Mouse (Mus musculus) C2C12 (cell line): ENCODE measurements around the gene Gm48551. TPM values are rescaled to one million over a fixed set of nuclear protein-coding genes. Genes with fewer than 3 reads are reported as not detected.

Source experiments
- H3K27me3 ChIP-seq: one replicate; pipeline ENCODE4 v1.6.1; 2011; ENCODE audit not compliant: control insufficient read depth, insufficient read depth, insufficient read length
- H3K36me3 ChIP-seq: one replicate; pipeline ENCODE4 v1.6.1; 2011; ENCODE audit not compliant: control insufficient read depth, insufficient read depth
- H3K4me3 ChIP-seq: one replicate; pipeline ENCODE4 v1.5.1; 2011; ENCODE audit warnings: mild to moderate bottlenecking, control low read depth; ENCODE audit not compliant: poor library complexity, insufficient read depth, severe bottlenecking
- H3K79me2 ChIP-seq: one replicate; pipeline ENCODE4 v1.6.1; 2011; ENCODE audit not compliant: control insufficient read depth, insufficient read depth
- H3K79me3 ChIP-seq: one replicate; pipeline ENCODE4 v1.6.1; 2011; ENCODE audit warnings: low read depth, control low read depth
- H3ac ChIP-seq: one replicate; pipeline ENCODE3; 2011; ENCODE audit warnings: low read depth; ENCODE audit not compliant: control insufficient read depth, insufficient read length
- CEBPB ChIP-seq: IDR thresholded peaks from one replicate; pipeline ENCODE4 v1.6.1; 2011; ENCODE audit warnings: low read depth, mild to moderate bottlenecking, control low read depth, moderate library complexity
- CTCF ChIP-seq: IDR thresholded peaks from one replicate; pipeline ENCODE4 v1.5.1; 2011; ENCODE audit not compliant: control insufficient read depth, insufficient read depth, insufficient read length
- FOSL1 ChIP-seq: IDR thresholded peaks from one replicate; pipeline ENCODE4 v1.8.0; 2011; ENCODE audit warnings: mild to moderate bottlenecking, low read length; ENCODE audit not compliant: poor library complexity, insufficient read depth, severe bottlenecking
- MAX ChIP-seq: IDR thresholded peaks from one replicate; pipeline ENCODE4 v1.6.1; 2011; ENCODE audit warnings: mild to moderate bottlenecking, control low read depth
- MYOD1 ChIP-seq: IDR thresholded peaks from one replicate; pipeline ENCODE4 v1.6.1; 2011; ENCODE audit warnings: low read depth; ENCODE audit not compliant: control insufficient read depth, insufficient read length
- MYOG ChIP-seq: IDR thresholded peaks from one replicate; pipeline ENCODE4 v1.6.1; 2011; ENCODE audit not compliant: control insufficient read depth, insufficient read length; ENCODE audit errors: extremely low read depth
- USF1 ChIP-seq: IDR thresholded peaks from one replicate; pipeline ENCODE4 v1.6.1; 2011; ENCODE audit warnings: low read depth, mild to moderate bottlenecking, control low read depth, moderate library complexity
- polyA plus RNA-seq: library from polyadenylated mRNA; unstranded; fragments of >200 nt; fragmentation: generic; extraction: Trizol; gene quantifications from one replicate; pipeline ENCODE4 v1.2.1, GENCODE M21; 2012; ENCODE audit warnings: missing spikeins

Gene Gm48551
- polyA plus RNA-seq, 1 experiment, result 1.7 TPM

DNA sequence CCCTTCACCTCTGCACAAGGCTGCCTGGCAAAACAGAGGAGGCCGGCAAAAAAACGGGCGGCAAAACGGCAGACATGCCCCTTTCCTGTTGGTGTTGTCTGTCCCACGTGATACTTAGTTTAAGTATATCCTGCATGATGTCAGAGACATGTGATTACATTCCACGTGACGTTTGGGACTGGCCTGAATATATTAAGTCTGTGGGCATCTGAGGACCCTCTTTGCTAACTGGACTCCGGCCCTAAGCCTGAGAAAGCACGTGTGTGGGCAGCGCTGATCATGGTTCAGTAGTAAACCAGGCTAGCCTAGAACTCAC, 16.9 kb downstream of the Gm48551 start:
- peaks cover 15% of the 10 kb centered on the region for H3K79me3 ChIP-seq
- H3K4me3 ChIP-seq, result no peak overlapping the region
- no peak for TF ChIP-seq FOSL1
- no peak for TF ChIP-seq MYOD1
- no peak for TF ChIP-seq MYOG
- peaks cover 92% of the 10 kb centered on the region for H3K36me3 ChIP-seq
- peaks cover 30% of the 10 kb centered on the region for H3K79me2 ChIP-seq
- no peaks in the 10 kb centered on the region for H3K27me3 ChIP-seq
- no peak overlapping the region for H3ac ChIP-seq

DNA sequence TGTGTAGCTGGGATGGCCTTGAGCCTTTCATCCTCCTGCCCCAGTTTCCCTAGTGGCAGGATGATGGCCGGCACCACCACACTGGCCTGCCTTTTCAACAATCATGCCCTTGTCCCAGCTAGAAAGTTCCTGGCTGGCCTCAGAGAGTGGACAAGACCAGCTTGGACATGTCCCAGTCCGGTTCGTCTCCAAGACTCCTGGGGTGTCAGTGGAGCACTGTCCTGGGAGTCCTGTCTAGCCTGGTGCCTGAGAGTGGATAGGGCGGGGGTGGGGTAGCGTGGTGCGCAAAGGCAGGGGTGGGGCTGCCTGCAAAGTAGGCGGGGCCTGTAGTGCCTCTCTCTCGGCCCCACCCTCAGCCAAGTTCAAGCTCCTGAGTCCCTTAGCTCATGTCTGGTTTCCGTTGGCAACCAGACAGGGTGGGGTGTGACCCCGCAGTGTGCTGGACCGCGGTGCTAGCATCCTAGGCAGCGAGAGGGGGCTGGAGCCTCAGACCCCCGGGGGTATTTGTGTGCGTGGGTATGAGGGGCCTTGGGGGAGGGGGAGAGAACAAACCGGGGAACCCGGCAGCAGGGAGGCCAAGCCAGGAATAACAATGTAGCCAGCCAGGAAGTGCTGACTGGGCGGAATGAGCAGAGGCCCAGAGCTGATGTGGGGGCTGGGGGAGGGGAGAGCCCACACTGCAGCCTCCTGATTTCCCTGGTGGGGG, 17.4 kb downstream of the Gm48551 start:
- Histone ChIP-seq H3K27me3 (no peaks in the 10 kb centered on the region), H3ac (no peak overlapping the region), H3K4me3 (no peak overlapping the region), H3K36me3 (peaks cover 94% of the 10 kb centered on the region), H3K79me2 (peaks cover 35% of the 10 kb centered on the region), H3K79me3 (peaks cover 15% of the 10 kb centered on the region)
- TF ChIP-seq FOSL1 (no peak), MAX (no peak), MYOD1 (no peak), USF1 (no peak), CTCF (no peak), MYOG (no peak), CEBPB (no peak)

DNA sequence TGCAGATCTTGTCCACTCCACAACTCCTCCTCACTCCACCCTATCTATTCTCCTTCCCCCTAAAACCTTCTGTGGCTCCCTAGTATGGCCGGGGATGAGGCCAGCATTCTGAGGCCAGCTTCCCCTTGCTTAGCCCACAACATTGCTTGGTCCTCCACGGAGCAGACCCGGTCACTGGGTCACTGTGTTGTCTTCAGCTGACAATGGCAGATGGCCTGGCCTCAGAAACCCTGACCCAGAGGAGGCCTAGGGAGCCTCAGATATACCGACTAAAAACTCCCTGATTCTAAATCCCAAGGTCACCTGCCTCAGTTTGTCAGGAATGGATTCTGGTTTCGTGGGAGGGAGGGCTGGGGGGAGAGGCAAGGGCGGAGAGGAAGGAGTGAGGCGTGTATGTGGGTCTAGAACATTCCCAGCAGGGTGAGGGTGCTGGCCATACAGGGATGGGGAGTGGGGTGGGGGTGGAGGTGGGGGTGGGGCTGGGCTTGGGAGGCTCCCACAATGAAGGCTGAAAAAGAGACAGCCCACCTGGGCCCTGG, 18.0 kb downstream of the Gm48551 start:
- no peak overlapping the region for H3K4me3 ChIP-seq
- H3ac ChIP-seq, result no peak overlapping the region
- no peak for TF ChIP-seq CEBPB
- TF ChIP-seq CTCF, result no peak
- TF ChIP-seq MAX, result no peak
- no peak for TF ChIP-seq MYOG
- no peaks in the 10 kb centered on the region for H3K27me3 ChIP-seq
- H3K79me3 ChIP-seq, result peaks cover 20% of the 10 kb centered on the region
- peaks cover 41% of the 10 kb centered on the region for H3K79me2 ChIP-seq
- peaks cover 96% of the 10 kb centered on the region for H3K36me3 ChIP-seq

DNA sequence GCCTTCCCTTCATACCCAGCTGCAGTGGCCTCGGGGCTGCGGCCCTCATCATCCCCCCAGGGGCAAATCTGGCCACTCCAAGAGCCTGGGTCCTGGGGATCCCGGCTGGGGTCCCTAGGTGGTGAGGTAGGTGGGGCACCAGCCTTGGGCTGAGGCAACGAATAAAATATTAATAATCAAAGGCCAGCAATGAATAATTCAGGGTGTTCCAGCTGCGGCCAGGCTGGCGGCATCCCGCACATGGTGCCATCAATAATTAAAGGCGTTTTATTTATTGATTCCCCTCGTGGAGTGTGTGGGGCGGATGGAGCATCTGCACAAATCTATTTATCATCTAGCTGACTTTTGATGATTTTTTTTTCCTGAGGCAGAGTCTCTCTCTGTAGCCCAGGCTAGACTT, 19.2 kb downstream of the Gm48551 start:
- peaks cover 43% of the 10 kb centered on the region for H3K79me2 ChIP-seq
- peaks cover 20% of the 10 kb centered on the region for H3K79me3 ChIP-seq
- H3K36me3 ChIP-seq, result peaks cover 93% of the 10 kb centered on the region
- no peak overlapping the region for H3K4me3 ChIP-seq
- H3ac ChIP-seq, result no peak overlapping the region
- TF ChIP-seq MYOD1 (no peak), MAX (no peak), USF1 (no peak), FOSL1 (no peak), MYOG (no peak), CEBPB (no peak), CTCF (no peak)
- H3K27me3 ChIP-seq, result no peaks in the 10 kb centered on the region

DNA sequence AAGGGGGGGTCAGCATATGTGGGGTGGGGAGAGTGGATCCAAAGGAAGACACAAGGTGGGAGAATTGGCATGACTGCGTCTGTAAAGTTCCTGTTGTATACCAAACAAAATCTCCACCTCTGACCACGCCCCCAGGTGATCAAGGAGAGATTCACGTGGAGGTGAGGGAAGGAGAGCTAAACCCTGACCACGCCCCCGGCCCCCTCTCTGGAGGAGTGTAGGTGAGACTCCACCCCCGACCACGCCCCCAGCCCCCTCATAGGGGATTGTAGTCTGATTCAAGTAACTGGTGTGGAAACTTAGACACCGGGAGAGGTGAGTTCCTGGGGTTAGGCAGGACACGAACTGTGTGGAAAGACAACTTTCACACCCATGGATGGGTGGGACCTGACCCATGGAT, 19.8 kb downstream of the Gm48551 start:
- peaks cover 20% of the 10 kb centered on the region for H3K79me3 ChIP-seq
- no peak overlapping the region for H3K4me3 ChIP-seq

DNA sequence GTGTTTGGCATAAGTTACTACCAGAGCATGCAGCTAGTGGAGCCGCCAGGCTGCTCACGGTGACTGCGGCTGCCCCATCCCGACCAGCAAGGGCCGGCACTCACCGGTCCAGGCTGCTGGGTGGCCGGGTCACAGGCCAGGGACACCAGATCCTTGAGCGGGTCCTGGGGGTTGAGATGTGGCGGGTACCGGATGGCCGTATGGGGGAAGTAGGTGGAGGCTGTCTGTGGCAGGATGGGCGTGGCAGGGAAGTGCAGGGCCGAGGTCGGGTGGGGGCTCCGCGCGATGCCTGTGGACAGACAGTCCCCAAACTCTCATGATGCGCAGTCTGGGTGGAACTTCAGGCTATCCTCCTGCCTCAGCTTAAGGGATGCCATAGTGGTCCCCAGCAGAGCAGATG, 20.5 kb downstream of the Gm48551 start:
- peaks cover 48% of the 10 kb centered on the region for H3K79me2 ChIP-seq
- H3K27me3 ChIP-seq, result no peaks in the 10 kb centered on the region
- no peak overlapping the region for H3K4me3 ChIP-seq
- peaks cover 16% of the 10 kb centered on the region for H3K79me3 ChIP-seq
- TF ChIP-seq MYOG (no peak), MYOD1 (no peak), USF1 (no peak), CEBPB (no peak), MAX (no peak), FOSL1 (no peak), CTCF (no peak)
- no peak overlapping the region for H3ac ChIP-seq
- peaks cover 88% of the 10 kb centered on the region for H3K36me3 ChIP-seq

More for the DNA sequence above, 19.8 kb downstream of the Gm48551 start:
- peaks cover 43% of the 10 kb centered on the region for H3K79me2 ChIP-seq
- H3K27me3 ChIP-seq, result no peaks in the 10 kb centered on the region
- no peak overlapping the region for H3ac ChIP-seq
- TF ChIP-seq CTCF (no peak), CEBPB (no peak), MYOD1 (no peak), USF1 (no peak), FOSL1 (no peak), MAX (no peak), MYOG (no peak)
- H3K36me3 ChIP-seq, result peaks cover 90% of the 10 kb centered on the region
